Mouse (Mus musculus): Measurements from ENCODE around the gene Hdgfl3.
A peak's percentile ranks its signal among the peaks of the same experiment; 100 is the strongest.

Gene Hdgfl3

GRCm38 (mm10) chr7:81899361-81899760 lies 34.9 kb downstream of the Hdgfl3 start:
- no peak for DNase-seq (ENCODE audit: low spot score in 2 of 2)

GRCm38 (mm10) chr7:81885128-81885527 lies 49.1 kb downstream of the Hdgfl3 start:
- no peak for DNase-seq (ENCODE audit: low spot score in 2 of 2)

GRCm38 (mm10) chr7:81881600-81881999 lies 52.7 kb downstream of the Hdgfl3 start:
- DNase-seq (ENCODE audit: low spot score in 2 of 2) = no peak

- DNase-seq (ENCODE audit: low spot score in 2 of 2) = no peak
Measured at GRCm38 (mm10) chr7:81880797-81881196, 53.5 kb downstream of the Hdgfl3 start.

GRCm38 (mm10) chr7:81880286-81880685 lies 54.0 kb downstream of the Hdgfl3 start:
- no peak for DNase-seq (ENCODE audit: low spot score in 2 of 2)

GRCm38 (mm10) chr7:81875372-81875771 lies 58.9 kb downstream of the Hdgfl3 start:
- peak in 1 of 2 experiments; percentile 48 for DNase-seq (ENCODE audit: low spot score in 2 of 2)

GRCm38 (mm10) chr7:81874636-81875035 lies 59.6 kb downstream of the Hdgfl3 start:
- DNase-seq (ENCODE audit: low spot score in 2 of 2) = no peak

- DNase-seq (ENCODE audit: low spot score in 2 of 2) = no peak
Measured at GRCm38 (mm10) chr7:81873807-81874206, 60.5 kb downstream of the Hdgfl3 start.

GRCm38 (mm10) chr7:81872493-81873013 lies 61.7 kb downstream of the Hdgfl3 start:
- no peak for DNase-seq (ENCODE audit: low spot score in 2 of 2)

- DNase-seq (ENCODE audit: low spot score in 2 of 2) = peak in 1 of 2 experiments; percentile 57
Measured at GRCm38 (mm10) chr7:81868158-81868557, 66.1 kb downstream of the Hdgfl3 start.

GRCm38 (mm10) chr7:81867231-81867930 lies 66.9 kb downstream of the Hdgfl3 start:
- DNase-seq (ENCODE audit: low spot score in 2 of 2) = no peak

- no peak for DNase-seq (ENCODE audit: low spot score in 2 of 2)
Measured at GRCm38 (mm10) chr7:81865937-81866336, 68.3 kb downstream of the Hdgfl3 start.

- no peak for DNase-seq (ENCODE audit: low spot score in 2 of 2)
Measured at GRCm38 (mm10) chr7:81864552-81864951, 69.7 kb downstream of the Hdgfl3 start.

- no peak for DNase-seq (ENCODE audit: low spot score in 2 of 2)
Measured at GRCm38 (mm10) chr7:81862587-81863583, 71.4 kb downstream of the Hdgfl3 start.

- no peak for DNase-seq (ENCODE audit: low spot score in 2 of 2)
Measured at GRCm38 (mm10) chr7:81861921-81862320, 72.4 kb downstream of the Hdgfl3 start.

- no peak for DNase-seq (ENCODE audit: low spot score in 2 of 2)
Measured at GRCm38 (mm10) chr7:81861461-81861860, 72.8 kb downstream of the Hdgfl3 start.

- no peak for DNase-seq (ENCODE audit: low spot score in 2 of 2)
Measured at GRCm38 (mm10) chr7:81860996-81861395, 73.3 kb downstream of the Hdgfl3 start.

GRCm38 (mm10) chr7:81860071-81860470 lies 74.2 kb downstream of the Hdgfl3 start:
- peak; percentile 39 to 50 for DNase-seq (ENCODE audit: low spot score in 2 of 2)

GRCm38 (mm10) chr7:81858968-81859721 lies 75.1 kb downstream of the Hdgfl3 start, which contains the start of gene Tm6sf1:
Gene Tm6sf1 (plus strand): TSS chr7:81859001.
- peak in 1 of 2 experiments; percentile 42 for DNase-seq (ENCODE audit: low spot score in 2 of 2)

- DNase-seq (ENCODE audit: low spot score in 2 of 2) = no peak
Measured at GRCm38 (mm10) chr7:81858236-81858635, 76.0 kb downstream of the Hdgfl3 start.

GRCm38 (mm10) chr7:81856221-81856620 lies 78.1 kb downstream of the Hdgfl3 start:
- DNase-seq (ENCODE audit: low spot score in 2 of 2) = no peak
